16 mouse cellular contexts compared by ENCODE assay signal in the genomic region with DNA sequence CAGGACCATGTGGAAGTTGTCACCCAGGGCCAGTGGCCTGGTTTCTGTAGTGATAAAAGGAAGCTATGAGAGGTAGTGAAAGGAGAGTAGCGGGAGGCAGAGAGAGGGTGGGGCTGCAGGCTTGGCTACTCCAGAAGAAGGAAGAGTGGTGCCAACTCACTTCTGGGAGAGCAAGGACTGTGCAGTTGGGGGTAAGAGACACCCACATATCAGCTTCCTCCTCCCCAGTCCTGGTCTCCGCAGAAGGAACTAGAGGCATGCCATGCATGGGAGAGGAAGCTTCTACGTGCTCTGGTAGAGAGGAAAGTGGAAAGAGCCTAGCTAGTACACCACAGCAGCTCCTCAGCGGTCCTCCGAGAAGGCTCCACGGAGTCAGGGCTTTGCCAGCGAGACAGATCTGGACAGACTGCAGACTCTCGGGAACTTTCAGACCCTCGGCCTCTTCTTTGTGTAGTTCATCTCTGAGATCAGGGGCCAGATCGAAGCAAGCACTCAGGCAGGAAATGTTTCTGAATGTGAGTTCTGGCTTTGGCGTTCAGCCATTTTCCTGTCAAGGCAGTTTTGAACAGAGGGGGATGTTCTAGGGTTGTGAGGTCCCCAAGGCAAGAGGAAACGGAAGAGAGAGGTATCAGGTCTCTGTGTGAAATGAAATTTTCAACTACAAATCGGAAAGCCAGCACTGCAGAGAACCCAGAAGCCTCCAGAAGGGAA. TPM values are rescaled to one million over a fixed set of nuclear protein-coding genes. Genes with fewer than 3 reads are reported as not detected.
A peak's percentile ranks its signal among the peaks of the same experiment; 100 is the strongest.
DNase-seq lines count a peak whose midpoint lies in the region; ATAC-seq lines count a peak whose summit lies in the region.
"Had no signal": no experiment of that assay in that cellular context is flagged by ENCODE, and none has a peak within 500 bp of the region (broad histone marks: within the 10 kb centered on the region; RNA-seq: fewer than 3 reads in every experiment).

No protein-coding gene starts in this region.

- no peaks in the 10 kb centered on the region for H3K9me3 ChIP-seq in forebrain, embryonic 14.5 days (replicated peaks; ENCODE audit: control insufficient read depth, low read length)
- no peaks in the 10 kb centered on the region for H3K9me3 ChIP-seq in forebrain, embryonic 12.5 days
- H3K9me3 ChIP-seq in forebrain, embryonic 16.5 days (ENCODE audit: control insufficient read depth, low read length), result no peaks in the 10 kb centered on the region
- H3K9me3 ChIP-seq: hindbrain, embryonic 12.5 days had no signal

- H3K4me2 ChIP-seq in forebrain, embryonic 14.5 days (ENCODE audit: low read length), result no peak overlapping the region
- no peak overlapping the region for H3K4me2 ChIP-seq in forebrain, embryonic 12.5 days
- no peak overlapping the region for H3K4me2 ChIP-seq in forebrain, embryonic 16.5 days (ENCODE audit: low read length)
- H3K4me2 ChIP-seq: hindbrain, embryonic 12.5 days; liver, embryonic 11.5 days had no signal

- ATAC-seq in forebrain, embryonic 14.5 days, result no peak
- ATAC-seq in forebrain, embryonic 12.5 days (ENCODE audit: low FRiP score), result no peak
- ATAC-seq in forebrain, embryonic 16.5 days, result no peak
- ATAC-seq in megakaryocyte, adult 5-6 weeks (ENCODE audit: poor library complexity, severe bottlenecking), result peak; percentile 91

- H3K9ac ChIP-seq in forebrain, embryonic 14.5 days (ENCODE audit: low read length), result no peak overlapping the region
- no peak overlapping the region for H3K9ac ChIP-seq in forebrain, embryonic 12.5 days
- H3K9ac ChIP-seq in forebrain, embryonic 16.5 days (replicated peaks; ENCODE audit: low read depth, low read length), result 0 out of 2 replicates have a peak overlapping the region, but pooled peaks have one; percentile 6
- H3K9ac ChIP-seq: hindbrain, embryonic 12.5 days had no signal

- H3K27me3 ChIP-seq in forebrain, embryonic 14.5 days (replicated peaks; ENCODE audit: control insufficient read depth, insufficient read depth, low read length), result no peaks in the 10 kb centered on the region
- H3K27me3 ChIP-seq in forebrain, embryonic 12.5 days, result peaks cover 30% of the 10 kb centered on the region; the same call in 1 of the 2 replicates
- no peaks in the 10 kb centered on the region for H3K27me3 ChIP-seq in forebrain, embryonic 16.5 days (replicated peaks; ENCODE audit: control insufficient read depth, insufficient read depth, low read length)

- WGBS in forebrain, embryonic 14.5 days, result 70% methylated on average over 13 of the region's 13 CpGs
- WGBS in forebrain, embryonic 12.5 days, result 76% methylated on average over 13 of the region's 13 CpGs
- WGBS in forebrain, embryonic 16.5 days, result 66% methylated on average over 13 of the region's 13 CpGs

- peaks cover 27% of the 10 kb centered on the region for H3K4me1 ChIP-seq in forebrain, embryonic 14.5 days (ENCODE audit: control insufficient read depth, insufficient read depth, low read length)
- H3K4me1 ChIP-seq in forebrain, embryonic 12.5 days, result peaks cover 23% of the 10 kb centered on the region
- H3K4me1 ChIP-seq in forebrain, embryonic 16.5 days (replicated peaks; ENCODE audit: control insufficient read depth, insufficient read depth, low read length), result peaks cover 40% of the 10 kb centered on the region

- H3K4me3 ChIP-seq in forebrain, embryonic 14.5 days (ENCODE audit: low read depth, low read length), result no peak overlapping the region
- no peak overlapping the region for H3K4me3 ChIP-seq in forebrain, embryonic 12.5 days (replicated peaks)
- no peak overlapping the region for H3K4me3 ChIP-seq in forebrain, embryonic 16.5 days (replicated peaks; ENCODE audit: low read length)
- H3K4me3 ChIP-seq: hindbrain, embryonic 12.5 days had no signal

- H3K36me3 ChIP-seq in forebrain, embryonic 14.5 days (ENCODE audit: control insufficient read depth, insufficient read depth, low read length), result no peaks in the 10 kb centered on the region
- H3K36me3 ChIP-seq in forebrain, embryonic 12.5 days (replicated peaks), result no peaks in the 10 kb centered on the region
- no peaks in the 10 kb centered on the region for H3K36me3 ChIP-seq in forebrain, embryonic 16.5 days (ENCODE audit: control insufficient read depth, insufficient read depth)
- H3K36me3 ChIP-seq: hindbrain, embryonic 12.5 days had no signal

- no peak overlapping the region; the same call in 1 of the 2 replicates for H3K27ac ChIP-seq in forebrain, embryonic 14.5 days (ENCODE audit: low read depth, low read length)
- no peak overlapping the region for H3K27ac ChIP-seq in forebrain, embryonic 12.5 days
- H3K27ac ChIP-seq in forebrain, embryonic 16.5 days (ENCODE audit: low read length), result peak overlapping the region; percentile 39; the same call in 1 of the 2 replicates
- H3K27ac ChIP-seq: hindbrain, embryonic 12.5 days had no signal

- DNase-seq in forebrain, embryonic 14.5 days (ENCODE audit: low spot score), result peak; percentile 24
- DNase-seq in kidney, postnatal 14 days, result peak; percentile 23
- DNase-seq in kidney, adult 18-20 months, result no peak
- DNase-seq in retina, postnatal 1 day, result no peak
- no peak for DNase-seq in thymus, postnatal 25 days
- DNase-seq: midbrain, embryonic 14.5 days; thymus, postnatal 14 days had no signal

RNA-seq across cellular contexts. Expression of a gene that starts 1.0 kb away (rescaled TPM):
- 0.27 TPM in 1 of 2 replicates, not detected in the other for polyA plus RNA-seq in forebrain, embryonic 14.5 days (2014; fragmentation: Nextera tagmentation; extraction: Ambion mirVana)
- polyA plus RNA-seq in forebrain, embryonic 12.5 days (2016; fragmentation: Nextera tagmentation; extraction: Ambion mirVana), result 0.18 and 0.56 TPM in 2 replicates
- polyA plus RNA-seq in forebrain, embryonic 16.5 days (2015; fragmentation: Nextera tagmentation; extraction: Ambion mirVana), result 0.17 and 0.77 TPM in 2 replicates
- total RNA-seq in megakaryocyte, adult 5-6 weeks (2015), result not detected in 2 replicates
- total RNA-seq in megakaryocyte, adult 5-6 weeks (2017), result not detected in 2 replicates
- total RNA-seq: layer of hippocampus, postnatal 36 days; MEL had no signal
- polyA plus RNA-seq: cortical plate, adult 2 months; liver, embryonic 11.5 days; midbrain, embryonic 14.5 days; neural tube, embryonic 14.5 days had no signal

Comparison
In these comparisons a context has a peak if more than half of its experiments do, and no peak if none do; other contexts are left out.
1. DNase-seq: peak in forebrain, embryonic 14.5 days (single experiment) and kidney, postnatal 14 days (single experiment); none in kidney, adult 18-20 months (single experiment), retina, postnatal 1 day (single experiment) and thymus, postnatal 25 days (single experiment).